Mouse (Mus musculus): ENCODE results near the gene Hspd1.

DNA sequence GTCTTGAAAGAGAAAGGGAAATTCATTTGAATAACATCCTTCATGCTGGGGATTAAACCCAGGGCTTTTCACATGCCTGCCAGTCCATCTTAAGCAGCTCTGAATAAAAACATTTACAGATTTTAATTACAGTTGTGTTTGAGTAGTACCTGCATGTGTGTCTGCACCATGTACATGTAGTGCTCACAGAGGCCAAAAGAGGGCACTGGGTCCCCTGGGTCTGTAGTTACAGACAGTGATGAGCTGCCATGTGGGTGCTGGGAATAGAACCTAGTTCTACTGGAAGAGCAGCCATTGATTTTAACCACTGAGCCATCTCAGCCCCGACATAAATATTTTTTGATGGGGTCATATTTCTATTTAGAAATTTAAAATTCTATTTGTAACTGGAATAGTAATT is 47.8 kb upstream of the Hspd1 start:
- TF ChIP-seq POLR2A (IDR thresholded peaks at IDR 0.05; ENCODE audit: borderline replicate concordance, insufficient read depth, low read length) (no peak), CTCF (IDR thresholded peaks at IDR 0.05; ENCODE audit: borderline replicate concordance, insufficient read depth, low read depth, low read length) (no peak)
